In genomic region chr17:49278973-49279727, GRCm38 (mm10) we compare ENCODE assay signal across 12 mouse cellular contexts.
A peak's percentile ranks its signal among the peaks of the same experiment; 100 is the strongest.
DNase-seq lines count a peak whose midpoint lies in the region; ATAC-seq lines count a peak whose summit lies in the region.
"Had no signal": no experiment of that assay in that cellular context is flagged by ENCODE, and none has a peak within 500 bp of the region (broad histone marks: within the 10 kb centered on the region; RNA-seq: fewer than 3 reads in every experiment).

No protein-coding gene starts in this region.

- no peak overlapping the region for H3K4me3 ChIP-seq in forebrain, embryonic 13.5 days
- H3K4me3 ChIP-seq in forebrain, embryonic 10.5 days: no peak overlapping the region
- no peak overlapping the region for H3K4me3 ChIP-seq in neural tube, embryonic 12.5 days
- H3K4me3 ChIP-seq: liver, embryonic 13.5 days; megakaryocyte, embryonic 14.5 days had no signal

- intact Hi-C loops in left cerebral cortex, postnatal 4 days (cut with DNase I): loop anchor here (10.0 kb wide), 1 partner anchor 116 kb away; no protein-coding TSS in a partner anchor

- H3K27ac ChIP-seq in forebrain, embryonic 13.5 days: peak overlapping the region; percentile 17; the same call in 1 of the 2 replicates
- no peak overlapping the region for H3K27ac ChIP-seq in forebrain, embryonic 10.5 days
- H3K27ac ChIP-seq in neural tube, embryonic 12.5 days: peak overlapping the region; percentile 32; the same call in 1 of the 2 replicates
- H3K27ac ChIP-seq: liver, embryonic 13.5 days had no signal

- H3K4me2 ChIP-seq in forebrain, embryonic 13.5 days: no peak overlapping the region
- H3K4me2 ChIP-seq in neural tube, embryonic 12.5 days (replicated peaks): peak overlapping the region; percentile 5; the same call in 1 of the 2 replicates
- H3K4me2 ChIP-seq: liver, embryonic 13.5 days had no signal

- H3K9ac ChIP-seq in forebrain, embryonic 13.5 days: no peak overlapping the region
- H3K9ac ChIP-seq in neural tube, embryonic 12.5 days: no peak overlapping the region
- H3K9ac ChIP-seq: liver, embryonic 13.5 days had no signal

- no peaks in the 10 kb centered on the region for H3K27me3 ChIP-seq in forebrain, embryonic 13.5 days
- no peaks in the 10 kb centered on the region for H3K27me3 ChIP-seq in forebrain, embryonic 10.5 days (ENCODE audit: poor library complexity, severe bottlenecking)
- no peaks in the 10 kb centered on the region for H3K27me3 ChIP-seq in neural tube, embryonic 12.5 days (replicated peaks)
- H3K27me3 ChIP-seq: liver, embryonic 13.5 days; megakaryocyte, embryonic 14.5 days had no signal

- H3K9me3 ChIP-seq in forebrain, embryonic 13.5 days (replicated peaks): no peaks in the 10 kb centered on the region; the same call in 1 of the 2 replicates
- peaks cover 3% of the 10 kb centered on the region; the same call in 1 of the 2 replicates for H3K9me3 ChIP-seq in forebrain, embryonic 10.5 days
- H3K9me3 ChIP-seq in neural tube, embryonic 12.5 days: no peaks in the 10 kb centered on the region; the same call in 1 of the 2 replicates
- H3K9me3 ChIP-seq: liver, embryonic 13.5 days had no signal

- H3K36me3 ChIP-seq in forebrain, embryonic 13.5 days (ENCODE audit: poor library complexity, severe bottlenecking): no peaks in the 10 kb centered on the region
- no peaks in the 10 kb centered on the region for H3K36me3 ChIP-seq in forebrain, embryonic 10.5 days (replicated peaks)
- no peaks in the 10 kb centered on the region for H3K36me3 ChIP-seq in neural tube, embryonic 12.5 days
- H3K36me3 ChIP-seq: liver, embryonic 13.5 days had no signal

- 0 out of 2 replicates have a peak, but pooled peaks have one; percentile 21 for ATAC-seq in forebrain, embryonic 13.5 days
- ATAC-seq in neural tube, embryonic 12.5 days (ENCODE audit: low FRiP score, low read depth): peak; percentile 82
- ATAC-seq in megakaryocyte progenitor cell, adult 5-6 weeks (replicated peaks; ENCODE audit: poor library complexity): no peak

- H3K4me1 ChIP-seq in forebrain, embryonic 13.5 days: 0 out of 2 replicates have a peak, but pooled peaks cover 3% of the 10 kb centered on the region
- no peaks in the 10 kb centered on the region for H3K4me1 ChIP-seq in forebrain, embryonic 10.5 days
- H3K4me1 ChIP-seq in neural tube, embryonic 12.5 days: peaks cover 17% of the 10 kb centered on the region
- H3K4me1 ChIP-seq: liver, embryonic 13.5 days; megakaryocyte, embryonic 14.5 days had no signal

- DNase-seq in forebrain, embryonic 10.5 days (ENCODE audit: extremely low spot score, low spot score): no peak
- peak; percentile 27 for DNase-seq in left cerebral cortex, postnatal 4 days
- no peak for DNase-seq in left cerebral cortex, adult 8-10 months (ENCODE audit: low spot score in 2 of 2)
- DNase-seq in forelimb bud, embryonic 11.5 days (ENCODE audit: low read depth, low spot score): peak; percentile 49
- no peak for DNase-seq in thymus, postnatal 25 days
- DNase-seq: adrenal gland, postnatal 10 days; cerebellum, adult 9-10 months; liver, embryonic 13.5 days had no signal

- WGBS in forebrain, embryonic 13.5 days: 80% methylated on average over 10 of the region's 10 CpGs
- 87% methylated on average over 10 of the region's 10 CpGs for WGBS in forebrain, embryonic 10.5 days
- 49% methylated on average over 10 of the region's 10 CpGs for WGBS in neural tube, embryonic 12.5 days

Comparison
In these comparisons a context has a peak if more than half of its experiments do, and no peak if none do; other contexts are left out.
1. DNase-seq: peak in left cerebral cortex, postnatal 4 days (single experiment) and forelimb bud, embryonic 11.5 days (single experiment); none in forebrain, embryonic 10.5 days (single experiment), left cerebral cortex, adult 8-10 months (0 of 2) and thymus, postnatal 25 days (single experiment).